In the genomic region with DNA sequence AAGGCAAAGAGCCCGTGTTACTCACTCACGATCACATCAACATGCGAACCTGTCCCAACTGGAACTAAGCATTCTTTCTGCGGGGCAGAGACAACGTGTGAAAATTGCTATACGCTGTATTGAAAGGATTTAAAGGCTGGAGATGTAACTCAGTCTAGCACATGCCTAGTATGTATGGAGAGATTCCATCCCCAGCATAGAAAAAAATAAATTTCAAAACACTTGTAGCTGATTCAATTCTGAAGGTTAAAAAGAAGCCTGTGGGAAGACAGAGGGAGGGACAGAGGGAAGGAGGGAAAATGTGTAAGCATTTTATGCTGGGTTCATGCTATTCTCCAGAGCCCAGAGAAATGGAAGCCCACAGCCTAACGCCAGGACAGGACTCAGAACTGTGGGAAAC, we compare ENCODE assay signal across 26 mouse cellular contexts. TPM values are rescaled to one million over a fixed set of nuclear protein-coding genes. Genes with fewer than 3 reads are reported as not detected.
DNase-seq lines count a peak whose midpoint lies in the region; ATAC-seq and TF ChIP-seq lines count a peak whose summit lies in the region.
"Had no signal": no experiment of that assay in that cellular context is flagged by ENCODE, and none has a peak within 500 bp of the region (broad histone marks: within the 10 kb centered on the region; RNA-seq: fewer than 3 reads in every experiment).

No protein-coding gene starts in this region.

- DNase-seq in forebrain, postnatal 0 days: peak; percentile 26
- DNase-seq in forebrain, embryonic 11.5 days (ENCODE audit: low spot score): no peak
- DNase-seq in midbrain, embryonic 11.5 days (ENCODE audit: low spot score, missing footprints): peak; percentile 69
- no peak for DNase-seq in midbrain, embryonic 14.5 days
- peak; percentile 11 for DNase-seq in neural tube, embryonic 10.5 days (ENCODE audit: extremely low spot score, low spot score)
- DNase-seq: adrenal gland, adult 8-10 months; adrenal gland, postnatal 25 days; cerebellum, adult 11-12 months; cerebellum, adult 8-10 months; cerebellum, postnatal 36 days; gastrocnemius, adult 2 months; gastrocnemius, postnatal 14 days; heart, adult 18-20 months; heart, postnatal 10 days; heart, postnatal 4 days had no signal

- H3K9ac ChIP-seq in forebrain, postnatal 0 days: no peak overlapping the region
- no peak overlapping the region for H3K9ac ChIP-seq in forebrain, embryonic 11.5 days (ENCODE audit: low read length)
- no peak overlapping the region for H3K9ac ChIP-seq in hindbrain, embryonic 15.5 days
- H3K9ac ChIP-seq in hindbrain, embryonic 13.5 days: no peak overlapping the region
- H3K9ac ChIP-seq in midbrain, embryonic 11.5 days (ENCODE audit: low read length): no peak overlapping the region
- no peak overlapping the region for H3K9ac ChIP-seq in midbrain, embryonic 14.5 days (replicated peaks; ENCODE audit: low read length)
- no peak overlapping the region for H3K9ac ChIP-seq in neural tube, embryonic 15.5 days (replicated peaks)
- H3K9ac ChIP-seq: embryonic facial prominence, embryonic 13.5 days; forebrain, embryonic 13.5 days; heart, embryonic 12.5 days; heart, embryonic 15.5 days; intestine, embryonic 15.5 days had no signal

- whole genome bisulfite sequencing in forebrain, postnatal 0 days: 70% methylated on average over 7 of the region's 7 CpGs
- WGBS in forebrain, embryonic 11.5 days: 80% methylated on average over 7 of the region's 7 CpGs
- WGBS in hindbrain, embryonic 15.5 days: 67% methylated on average over 7 of the region's 7 CpGs
- 72% methylated on average over 7 of the region's 7 CpGs for WGBS in hindbrain, embryonic 13.5 days
- 72% methylated on average over 7 of the region's 7 CpGs for WGBS in midbrain, embryonic 11.5 days
- WGBS in midbrain, embryonic 14.5 days: 65% methylated on average over 7 of the region's 7 CpGs
- 67% methylated on average over 7 of the region's 7 CpGs for WGBS in neural tube, embryonic 15.5 days

- no peaks in the 10 kb centered on the region for H3K9me3 ChIP-seq in forebrain, postnatal 0 days (ENCODE audit: low read length)
- H3K9me3 ChIP-seq in forebrain, embryonic 11.5 days (ENCODE audit: control insufficient read depth, low read length): no peaks in the 10 kb centered on the region
- H3K9me3 ChIP-seq in hindbrain, embryonic 15.5 days: no peaks in the 10 kb centered on the region
- H3K9me3 ChIP-seq in hindbrain, embryonic 13.5 days: no peaks in the 10 kb centered on the region
- no peaks in the 10 kb centered on the region for H3K9me3 ChIP-seq in midbrain, embryonic 11.5 days (ENCODE audit: control insufficient read depth, low read length)
- H3K9me3 ChIP-seq in midbrain, embryonic 14.5 days (ENCODE audit: control insufficient read depth, low read length): no peaks in the 10 kb centered on the region
- H3K9me3 ChIP-seq in neural tube, embryonic 15.5 days (replicated peaks): no peaks in the 10 kb centered on the region
- H3K9me3 ChIP-seq: embryonic facial prominence, embryonic 10.5 days; embryonic facial prominence, embryonic 13.5 days; forebrain, embryonic 13.5 days; heart, embryonic 12.5 days; heart, embryonic 15.5 days; intestine, embryonic 15.5 days had no signal

- H3K27me3 ChIP-seq in forebrain, postnatal 0 days (ENCODE audit: insufficient read depth, low read length): peaks cover 23% of the 10 kb centered on the region
- H3K27me3 ChIP-seq in forebrain, embryonic 11.5 days (ENCODE audit: control insufficient read depth, insufficient read depth, low read length): peaks cover 37% of the 10 kb centered on the region
- H3K27me3 ChIP-seq in hindbrain, embryonic 15.5 days: no peaks in the 10 kb centered on the region
- H3K27me3 ChIP-seq in hindbrain, embryonic 13.5 days: peaks cover 20% of the 10 kb centered on the region
- H3K27me3 ChIP-seq in midbrain, embryonic 11.5 days (ENCODE audit: control insufficient read depth, insufficient read depth, low read length): peaks cover 22% of the 10 kb centered on the region
- 0 out of 2 replicates have a peak, but pooled peaks cover 4% of the 10 kb centered on the region for H3K27me3 ChIP-seq in midbrain, embryonic 14.5 days (ENCODE audit: control insufficient read depth, insufficient read depth, low read length)
- H3K27me3 ChIP-seq in neural tube, embryonic 15.5 days (replicated peaks): 0 out of 2 replicates have a peak, but pooled peaks cover 4% of the 10 kb centered on the region

- H3K4me3 ChIP-seq in forebrain, postnatal 0 days (ENCODE audit: low read depth, low read length): no peak overlapping the region
- no peak overlapping the region for H3K4me3 ChIP-seq in forebrain, embryonic 11.5 days (ENCODE audit: low read depth, low read length)
- H3K4me3 ChIP-seq in hindbrain, embryonic 15.5 days: no peak overlapping the region
- no peak overlapping the region for H3K4me3 ChIP-seq in hindbrain, embryonic 13.5 days
- H3K4me3 ChIP-seq in midbrain, embryonic 11.5 days (ENCODE audit: low read depth, low read length): no peak overlapping the region
- no peak overlapping the region for H3K4me3 ChIP-seq in midbrain, embryonic 14.5 days (replicated peaks; ENCODE audit: low read depth, low read length)
- no peak overlapping the region for H3K4me3 ChIP-seq in neural tube, embryonic 15.5 days (replicated peaks)
- H3K4me3 ChIP-seq: embryonic facial prominence, embryonic 10.5 days; erythroblast, embryonic 14.5 days; gastrocnemius, adult 2 months; heart, embryonic 12.5 days; heart, embryonic 15.5 days; intestine, embryonic 15.5 days had no signal

- no peaks in the 10 kb centered on the region for H3K36me3 ChIP-seq in forebrain, postnatal 0 days (ENCODE audit: insufficient read depth)
- H3K36me3 ChIP-seq in forebrain, embryonic 11.5 days (ENCODE audit: control insufficient read depth, insufficient read depth, low read length): no peaks in the 10 kb centered on the region
- H3K36me3 ChIP-seq in hindbrain, embryonic 15.5 days: no peaks in the 10 kb centered on the region
- no peaks in the 10 kb centered on the region; the same call in 1 of the 2 replicates for H3K36me3 ChIP-seq in hindbrain, embryonic 13.5 days
- no peaks in the 10 kb centered on the region for H3K36me3 ChIP-seq in midbrain, embryonic 11.5 days (ENCODE audit: control insufficient read depth, insufficient read depth, low read length)
- no peaks in the 10 kb centered on the region for H3K36me3 ChIP-seq in midbrain, embryonic 14.5 days (ENCODE audit: control insufficient read depth, insufficient read depth, low read length)
- no peaks in the 10 kb centered on the region for H3K36me3 ChIP-seq in neural tube, embryonic 15.5 days
- H3K36me3 ChIP-seq: embryonic facial prominence, embryonic 10.5 days; embryonic facial prominence, embryonic 13.5 days; heart, embryonic 12.5 days; heart, embryonic 15.5 days; intestine, embryonic 15.5 days had no signal

- ATAC-seq in forebrain, postnatal 0 days: no peak
- no peak for ATAC-seq in forebrain, embryonic 11.5 days (replicated peaks; ENCODE audit: low FRiP score)
- ATAC-seq in hindbrain, embryonic 15.5 days (ENCODE audit: low FRiP score, low read depth): no peak
- no peak for ATAC-seq in hindbrain, embryonic 13.5 days (ENCODE audit: low FRiP score)
- ATAC-seq in midbrain, embryonic 11.5 days (ENCODE audit: low FRiP score): no peak
- ATAC-seq in midbrain, embryonic 14.5 days (ENCODE audit: low FRiP score, low TSS enrichment): no peak
- ATAC-seq in neural tube, embryonic 15.5 days (ENCODE audit: low FRiP score): no peak
- ATAC-seq: activated CD4-positive, CD25-positive, alpha-beta regulatory T cell, adult 4 months; intestine, embryonic 15.5 days had no signal

- peaks cover 2% of the 10 kb centered on the region; the same call in 1 of the 2 replicates for H3K4me1 ChIP-seq in forebrain, postnatal 0 days (ENCODE audit: insufficient read depth)
- H3K4me1 ChIP-seq in forebrain, embryonic 11.5 days (replicated peaks; ENCODE audit: control insufficient read depth, insufficient read depth, low read length): peaks cover 3% of the 10 kb centered on the region; the same call in 1 of the 2 replicates
- peaks cover 18% of the 10 kb centered on the region for H3K4me1 ChIP-seq in hindbrain, embryonic 15.5 days (replicated peaks)
- H3K4me1 ChIP-seq in hindbrain, embryonic 13.5 days (replicated peaks): peaks cover 22% of the 10 kb centered on the region
- H3K4me1 ChIP-seq in midbrain, embryonic 11.5 days (ENCODE audit: control insufficient read depth, insufficient read depth, low read length): peaks cover 7% of the 10 kb centered on the region; the same call in 1 of the 2 replicates
- H3K4me1 ChIP-seq in midbrain, embryonic 14.5 days (ENCODE audit: control insufficient read depth, insufficient read depth, low read length): peaks cover 14% of the 10 kb centered on the region; the same call in 1 of the 2 replicates
- peaks cover 28% of the 10 kb centered on the region for H3K4me1 ChIP-seq in neural tube, embryonic 15.5 days

- no peak overlapping the region; the same call in 1 of the 2 replicates for H3K4me2 ChIP-seq in forebrain, postnatal 0 days (ENCODE audit: low read depth)
- no peak overlapping the region for H3K4me2 ChIP-seq in forebrain, embryonic 11.5 days (ENCODE audit: low read depth, low read length, severe bottlenecking)
- peak overlapping the region; percentile 2 for H3K4me2 ChIP-seq in hindbrain, embryonic 15.5 days
- H3K4me2 ChIP-seq in hindbrain, embryonic 13.5 days: no peak overlapping the region
- no peak overlapping the region for H3K4me2 ChIP-seq in midbrain, embryonic 11.5 days
- H3K4me2 ChIP-seq in midbrain, embryonic 14.5 days (ENCODE audit: low read length): no peak overlapping the region
- H3K4me2 ChIP-seq in neural tube, embryonic 15.5 days: no peak overlapping the region
- H3K4me2 ChIP-seq: heart, embryonic 15.5 days; intestine, embryonic 15.5 days had no signal

- TF ChIP-seq CTCF in forebrain, postnatal 0 days (IDR thresholded peaks at IDR 0.05; ENCODE audit: low read depth): no peak

- H3K27ac ChIP-seq in forebrain, postnatal 0 days (ENCODE audit: low read depth, low read length): no peak overlapping the region
- no peak overlapping the region for H3K27ac ChIP-seq in forebrain, embryonic 11.5 days (ENCODE audit: low read depth, low read length)
- H3K27ac ChIP-seq in hindbrain, embryonic 15.5 days (replicated peaks): no peak overlapping the region
- no peak overlapping the region for H3K27ac ChIP-seq in hindbrain, embryonic 13.5 days
- no peak overlapping the region for H3K27ac ChIP-seq in midbrain, embryonic 11.5 days (ENCODE audit: low read depth, low read length)
- H3K27ac ChIP-seq in midbrain, embryonic 14.5 days (replicated peaks; ENCODE audit: low read depth, low read length): no peak overlapping the region
- no peak overlapping the region for H3K27ac ChIP-seq in neural tube, embryonic 15.5 days (replicated peaks)
- H3K27ac ChIP-seq: embryonic facial prominence, embryonic 10.5 days; embryonic facial prominence, embryonic 13.5 days; forebrain, embryonic 13.5 days; gastrocnemius, adult 2 months; heart, embryonic 15.5 days; intestine, embryonic 15.5 days had no signal

RNA-seq across cellular contexts. Expression of a gene that starts 2.5 kb away (rescaled TPM):
- total RNA-seq in forebrain, postnatal 0 days (2014; rRNA removed): 13.0 and 20.8 TPM in 2 replicates
- polyA plus RNA-seq in forebrain, postnatal 0 days (2015; fragmentation: Nextera tagmentation; extraction: Ambion mirVana): 7.9 and 15.2 TPM in 2 replicates
- 2.7 and 4.0 TPM in 2 replicates for polyA plus RNA-seq in forebrain, embryonic 11.5 days (2014; fragmentation: Nextera tagmentation; extraction: Ambion mirVana)
- polyA plus RNA-seq in hindbrain, embryonic 15.5 days (2015; fragmentation: Nextera tagmentation; extraction: Ambion mirVana): 13.7 and 17.1 TPM in 2 replicates
- polyA plus RNA-seq in hindbrain, embryonic 13.5 days (2015; fragmentation: Nextera tagmentation; extraction: Ambion mirVana): 8.5 and 8.7 TPM in 2 replicates
- 2.2 and 3.4 TPM in 2 replicates for polyA plus RNA-seq in midbrain, embryonic 11.5 days (2014; fragmentation: Nextera tagmentation; extraction: Ambion mirVana)
- 7.9 and 9.9 TPM in 2 replicates for polyA plus RNA-seq in midbrain, embryonic 14.5 days (2014; fragmentation: Nextera tagmentation; extraction: Ambion mirVana)
- polyA plus RNA-seq in neural tube, embryonic 15.5 days (2015; fragmentation: Nextera tagmentation; extraction: Ambion mirVana): 10.4 and 13.4 TPM in 2 replicates
- total RNA-seq: gastrocnemius, adult 2 months; heart, adult 18-20 months; heart, postnatal 10 days had no signal
- polyA plus RNA-seq: activated CD4-positive, CD25-positive, alpha-beta regulatory T cell, adult 4 months; erythroblast, embryonic 14.5 days had no signal

Comparison
In these comparisons a context has a peak if more than half of its experiments do, and no peak if none do; other contexts are left out.
1. DNase-seq: peak in forebrain, postnatal 0 days (single experiment), midbrain, embryonic 11.5 days (single experiment) and neural tube, embryonic 10.5 days (single experiment); none in forebrain, embryonic 11.5 days (single experiment) and midbrain, embryonic 14.5 days (single experiment).